Mouse (Mus musculus): ENCODE results near the gene Arhgap10.

Arhgap10 gene

GRCm38 (mm10) chr8:77484266-77484665 is 33.5 kb downstream of the Arhgap10 start:
- DNase-seq: no peak

- no peak for DNase-seq
Measured at GRCm38 (mm10) chr8:77483676-77484075, 34.1 kb downstream of the Arhgap10 start.

- DNase-seq: no peak
Measured at GRCm38 (mm10) chr8:77481791-77482190, 36.0 kb downstream of the Arhgap10 start.

- DNase-seq: no peak
Measured at GRCm38 (mm10) chr8:77479995-77480394, 37.8 kb downstream of the Arhgap10 start.

- no peak for DNase-seq
Measured at GRCm38 (mm10) chr8:77478913-77479273, 38.9 kb downstream of the Arhgap10 start.

- no peak for DNase-seq
Measured at GRCm38 (mm10) chr8:77478155-77478912, 39.4 kb downstream of the Arhgap10 start.

- DNase-seq: no peak
Measured at GRCm38 (mm10) chr8:77477684-77478083, 40.1 kb downstream of the Arhgap10 start.

- no peak for DNase-seq
Measured at GRCm38 (mm10) chr8:77474614-77475013, 43.1 kb downstream of the Arhgap10 start.

GRCm38 (mm10) chr8:77473773-77474172 is 44.0 kb downstream of the Arhgap10 start:
- no peak for DNase-seq

- DNase-seq: peak; percentile 38
Measured at GRCm38 (mm10) chr8:77473373-77473772, 44.4 kb downstream of the Arhgap10 start.

- no peak for DNase-seq
Measured at GRCm38 (mm10) chr8:77461392-77461791, 56.4 kb downstream of the Arhgap10 start.

- DNase-seq: no peak
Measured at GRCm38 (mm10) chr8:77460363-77460762, 57.4 kb downstream of the Arhgap10 start.

GRCm38 (mm10) chr8:77459696-77460095 is 58.1 kb downstream of the Arhgap10 start:
- no peak for DNase-seq

- no peak for DNase-seq
Measured at GRCm38 (mm10) chr8:77458575-77458974, 59.2 kb downstream of the Arhgap10 start.

GRCm38 (mm10) chr8:77456263-77456662 is 61.5 kb downstream of the Arhgap10 start:
- DNase-seq: no peak

- DNase-seq: no peak
Measured at GRCm38 (mm10) chr8:77453836-77454235, 63.9 kb downstream of the Arhgap10 start.

- DNase-seq: no peak
Measured at GRCm38 (mm10) chr8:77451466-77452382, 66.0 kb downstream of the Arhgap10 start.

GRCm38 (mm10) chr8:77451052-77451451 is 66.7 kb downstream of the Arhgap10 start:
- DNase-seq: no peak

- no peak for DNase-seq
Measured at GRCm38 (mm10) chr8:77446294-77446693, 71.5 kb downstream of the Arhgap10 start.

- no peak for DNase-seq
Measured at GRCm38 (mm10) chr8:77445642-77446041, 72.1 kb downstream of the Arhgap10 start.

- peak; percentile 79 for DNase-seq
Measured at GRCm38 (mm10) chr8:77444166-77444870, 73.4 kb downstream of the Arhgap10 start.

GRCm38 (mm10) chr8:77442452-77442851 is 75.3 kb downstream of the Arhgap10 start:
- DNase-seq: no peak

GRCm38 (mm10) chr8:77440913-77441312 is 76.8 kb downstream of the Arhgap10 start:
- no peak for DNase-seq

All from cerebellum, adult 11-12 months (tissue).